Mouse (Mus musculus): Measurements from ENCODE around the gene Tcf7l1. TPM values are rescaled to one million over a fixed set of nuclear protein-coding genes. Genes with fewer than 3 reads are reported as not detected.
A peak's percentile ranks its signal among the peaks of the same experiment; 100 is the strongest.

The Tcf7l1 gene
- polyA plus RNA-seq, 1 experiment from 2014 or later = 7.8 TPM

DNA sequence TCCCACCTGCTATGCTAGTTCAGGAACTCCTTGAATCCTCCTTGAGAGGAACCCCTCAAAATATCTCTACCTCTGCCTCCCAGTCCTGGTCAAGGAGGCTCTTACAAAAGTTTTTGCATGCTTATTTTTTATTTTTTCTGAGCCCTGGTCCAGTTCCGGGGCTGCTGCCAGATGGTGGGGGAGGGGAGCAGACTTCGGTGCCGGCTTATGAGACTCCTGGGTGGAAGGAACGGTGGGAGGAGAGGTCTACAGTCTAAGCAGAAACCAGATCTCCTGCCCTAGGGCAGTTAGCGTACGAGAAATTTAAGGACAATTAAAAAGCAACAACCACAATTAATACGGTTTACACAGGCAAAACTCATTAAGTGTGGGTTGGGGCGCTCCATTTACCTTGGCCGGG, 110.4 kb downstream of the Tcf7l1 start:
- no peaks in the 10 kb centered on the region for H3K36me3 ChIP-seq (ENCODE audit: control insufficient read depth, insufficient read depth, low read length)
- H3K9me3 ChIP-seq (ENCODE audit: control insufficient read depth, low read length) = no peaks in the 10 kb centered on the region
- no peak overlapping the region for H3K4me3 ChIP-seq (replicated peaks; ENCODE audit: low read depth, low read length)
- 30% methylated on average over 9 of the region's 9 CpGs for WGBS
- no peak for ATAC-seq (ENCODE audit: low FRiP score, low TSS enrichment)
- H3K4me1 ChIP-seq (ENCODE audit: control insufficient read depth, insufficient read depth, low read length) = peaks cover 14% of the 10 kb centered on the region
- H3K27me3 ChIP-seq (ENCODE audit: control insufficient read depth, insufficient read depth, low read length) = no peaks in the 10 kb centered on the region
- no peak overlapping the region for H3K27ac ChIP-seq (replicated peaks; ENCODE audit: low read depth, low read length)
- DNase-seq = no peak
- H3K9ac ChIP-seq (replicated peaks; ENCODE audit: low read length) = no peak overlapping the region
- no peak overlapping the region for H3K4me2 ChIP-seq (ENCODE audit: low read length)

DNA sequence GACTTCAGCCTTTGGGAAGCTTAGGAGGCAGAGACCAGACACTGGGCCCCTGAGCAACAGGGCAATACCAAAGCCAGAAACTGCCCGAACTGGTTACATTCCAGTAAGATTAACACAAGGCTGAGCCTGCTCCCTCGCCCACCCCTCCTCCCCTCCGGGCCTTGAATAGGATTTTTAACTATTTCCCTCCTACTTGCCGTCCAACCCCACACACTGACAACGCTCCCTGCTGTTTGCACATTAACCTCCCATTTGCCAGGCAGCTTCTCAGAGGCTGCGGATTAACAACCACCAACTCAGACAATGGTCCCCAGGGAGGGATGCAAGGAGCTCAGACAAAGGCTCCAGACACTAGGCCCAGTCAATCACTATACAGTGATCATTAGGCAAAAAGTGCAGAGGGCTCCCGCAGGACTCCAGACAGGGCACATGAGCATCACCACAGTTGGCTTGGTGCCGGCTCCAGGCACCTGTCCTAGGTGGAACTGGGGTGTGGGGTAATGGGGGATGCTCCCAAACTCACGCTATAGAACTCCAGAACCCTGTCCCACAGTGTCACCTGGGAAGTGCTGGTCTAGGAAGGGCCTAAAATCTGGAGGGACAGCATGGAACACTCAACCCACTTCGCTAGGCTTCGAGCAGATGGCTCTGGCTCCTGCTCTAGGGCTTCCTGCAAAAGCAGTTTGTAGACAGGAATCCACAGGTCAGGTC, 111.4 kb downstream of the Tcf7l1 start:
- H3K4me2 ChIP-seq (ENCODE audit: low read length) = peak overlapping the region; percentile 46
- no peaks in the 10 kb centered on the region for H3K27me3 ChIP-seq (ENCODE audit: control insufficient read depth, insufficient read depth, low read length)
- H3K9me3 ChIP-seq (ENCODE audit: control insufficient read depth, low read length) = no peaks in the 10 kb centered on the region
- H3K27ac ChIP-seq (replicated peaks; ENCODE audit: low read depth, low read length) = peak overlapping the region; percentile 55; the same call in 1 of the 2 replicates
- peak; percentile 85 for DNase-seq
- peak; percentile 81 for ATAC-seq (ENCODE audit: low FRiP score, low TSS enrichment)
- peaks cover 14% of the 10 kb centered on the region for H3K4me1 ChIP-seq (ENCODE audit: control insufficient read depth, insufficient read depth, low read length)
- no peaks in the 10 kb centered on the region for H3K36me3 ChIP-seq (ENCODE audit: control insufficient read depth, insufficient read depth, low read length)
- 0 out of 2 replicates have a peak overlapping the region, but pooled peaks have one; percentile 5 for H3K4me3 ChIP-seq (replicated peaks; ENCODE audit: low read depth, low read length)
- WGBS = 3% methylated on average over 11 of the region's 11 CpGs
- peak overlapping the region; percentile 40; the same call in 1 of the 2 replicates for H3K9ac ChIP-seq (replicated peaks; ENCODE audit: low read length)

GRCm38 (mm10) chr6:72677079-72677478, 112.0 kb downstream of the Tcf7l1 start:
- Histone ChIP-seq H3K36me3 (ENCODE audit: control insufficient read depth, insufficient read depth, low read length) (no peaks in the 10 kb centered on the region), H3K9ac (replicated peaks; ENCODE audit: low read length) (peak overlapping the region; percentile 40; the same call in 1 of the 2 replicates), H3K9me3 (ENCODE audit: control insufficient read depth, low read length) (no peaks in the 10 kb centered on the region), H3K27ac (replicated peaks; ENCODE audit: low read depth, low read length) (peak overlapping the region; percentile 55; the same call in 1 of the 2 replicates), H3K4me3 (replicated peaks; ENCODE audit: low read depth, low read length) (0 out of 2 replicates have a peak overlapping the region, but pooled peaks have one; percentile 5), H3K4me2 (ENCODE audit: low read length) (peak overlapping the region; percentile 46), H3K4me1 (ENCODE audit: control insufficient read depth, insufficient read depth, low read length) (peaks cover 14% of the 10 kb centered on the region), H3K27me3 (ENCODE audit: control insufficient read depth, insufficient read depth, low read length) (no peaks in the 10 kb centered on the region)
- DNase-seq = no peak
- 4% methylated on average over 10 of the region's 10 CpGs for WGBS
- ATAC-seq (ENCODE audit: low FRiP score, low TSS enrichment) = peak; percentile 12; the same call in 1 of the 2 replicates

- no peaks in the 10 kb centered on the region for H3K9me3 ChIP-seq (ENCODE audit: control insufficient read depth, low read length)
- H3K9ac ChIP-seq (replicated peaks; ENCODE audit: low read length) = no peak overlapping the region
- H3K27ac ChIP-seq (replicated peaks; ENCODE audit: low read depth, low read length) = no peak overlapping the region; the same call in 1 of the 2 replicates
- ATAC-seq (ENCODE audit: low FRiP score, low TSS enrichment) = no peak
- 53% methylated on average over 2 of the region's 2 CpGs for WGBS
- H3K4me3 ChIP-seq (replicated peaks; ENCODE audit: low read depth, low read length) = no peak overlapping the region
- H3K36me3 ChIP-seq (ENCODE audit: control insufficient read depth, insufficient read depth, low read length) = no peaks in the 10 kb centered on the region
- DNase-seq = no peak
- H3K4me2 ChIP-seq (ENCODE audit: low read length) = no peak overlapping the region
- peaks cover 14% of the 10 kb centered on the region for H3K4me1 ChIP-seq (ENCODE audit: control insufficient read depth, insufficient read depth, low read length)
- H3K27me3 ChIP-seq (ENCODE audit: control insufficient read depth, insufficient read depth, low read length) = no peaks in the 10 kb centered on the region
Observed at GRCm38 (mm10) chr6:72676376-72676775, 112.7 kb downstream of the Tcf7l1 start.

GRCm38 (mm10) chr6:72673751-72674150, 115.3 kb downstream of the Tcf7l1 start:
- Histone ChIP-seq H3K36me3 (ENCODE audit: control insufficient read depth, insufficient read depth, low read length) (no peaks in the 10 kb centered on the region), H3K9me3 (ENCODE audit: control insufficient read depth, low read length) (no peaks in the 10 kb centered on the region), H3K9ac (replicated peaks; ENCODE audit: low read length) (no peak overlapping the region), H3K4me2 (ENCODE audit: low read length) (no peak overlapping the region), H3K27me3 (ENCODE audit: control insufficient read depth, insufficient read depth, low read length) (no peaks in the 10 kb centered on the region), H3K27ac (replicated peaks; ENCODE audit: low read depth, low read length) (no peak overlapping the region), H3K4me3 (replicated peaks; ENCODE audit: low read depth, low read length) (no peak overlapping the region), H3K4me1 (ENCODE audit: control insufficient read depth, insufficient read depth, low read length) (peaks cover 14% of the 10 kb centered on the region)
- ATAC-seq (ENCODE audit: low FRiP score, low TSS enrichment) (no peak), DNase-seq (no peak)

- Histone ChIP-seq H3K27me3 (ENCODE audit: control insufficient read depth, insufficient read depth, low read length) (no peaks in the 10 kb centered on the region), H3K4me1 (ENCODE audit: control insufficient read depth, insufficient read depth, low read length) (no peaks in the 10 kb centered on the region), H3K36me3 (ENCODE audit: control insufficient read depth, insufficient read depth, low read length) (no peaks in the 10 kb centered on the region), H3K9ac (replicated peaks; ENCODE audit: low read length) (no peak overlapping the region), H3K27ac (replicated peaks; ENCODE audit: low read depth, low read length) (no peak overlapping the region), H3K4me2 (ENCODE audit: low read length) (no peak overlapping the region), H3K4me3 (replicated peaks; ENCODE audit: low read depth, low read length) (no peak overlapping the region), H3K9me3 (ENCODE audit: control insufficient read depth, low read length) (no peaks in the 10 kb centered on the region)
- ATAC-seq (ENCODE audit: low FRiP score, low TSS enrichment) (no peak), DNase-seq (no peak)
- WGBS = 91% methylated on average over 8 of the region's 8 CpGs
Observed at GRCm38 (mm10) chr6:72671129-72671528, 117.9 kb downstream of the Tcf7l1 start.

GRCm38 (mm10) chr6:72667021-72667420, 122.0 kb downstream of the Tcf7l1 start:
- H3K36me3 ChIP-seq (ENCODE audit: control insufficient read depth, insufficient read depth, low read length) = no peaks in the 10 kb centered on the region
- H3K9me3 ChIP-seq (ENCODE audit: control insufficient read depth, low read length) = no peaks in the 10 kb centered on the region
- no peak overlapping the region for H3K27ac ChIP-seq (replicated peaks; ENCODE audit: low read depth, low read length)
- H3K9ac ChIP-seq (replicated peaks; ENCODE audit: low read length) = no peak overlapping the region
- 66% methylated on average over 4 of the region's 4 CpGs for WGBS
- H3K27me3 ChIP-seq (ENCODE audit: control insufficient read depth, insufficient read depth, low read length) = no peaks in the 10 kb centered on the region
- no peaks in the 10 kb centered on the region for H3K4me1 ChIP-seq (ENCODE audit: control insufficient read depth, insufficient read depth, low read length)
- H3K4me3 ChIP-seq (replicated peaks; ENCODE audit: low read depth, low read length) = no peak overlapping the region
- no peak overlapping the region for H3K4me2 ChIP-seq (ENCODE audit: low read length)
- DNase-seq = peak; percentile 62
- no peak for ATAC-seq (ENCODE audit: low FRiP score, low TSS enrichment)

DNA sequence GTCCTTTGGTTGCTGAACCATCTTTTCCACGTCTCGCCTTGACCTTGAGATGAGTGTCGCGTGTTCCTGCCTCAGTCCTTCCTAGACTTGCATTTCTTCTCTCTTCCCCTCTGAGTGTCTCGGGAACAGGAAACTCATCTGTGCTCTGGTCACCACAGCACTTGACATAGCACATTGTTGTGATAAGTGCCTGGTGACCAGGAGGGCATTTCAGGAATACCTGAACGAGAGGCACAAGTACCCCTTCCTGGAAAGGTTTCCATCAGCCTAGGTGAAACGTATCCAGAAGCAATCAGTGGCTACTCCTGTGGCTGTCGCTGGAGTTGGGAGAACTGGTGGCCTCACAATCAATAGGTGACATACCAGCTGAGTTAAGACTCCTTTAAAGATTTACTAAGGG, 124.8 kb downstream of the Tcf7l1 start:
- ATAC-seq (ENCODE audit: low FRiP score, low TSS enrichment) (no peak), DNase-seq (no peak)
- 85% methylated on average over 8 of the region's 8 CpGs for WGBS
- no peaks in the 10 kb centered on the region for H3K27me3 ChIP-seq (ENCODE audit: control insufficient read depth, insufficient read depth, low read length)
- H3K27ac ChIP-seq (replicated peaks; ENCODE audit: low read depth, low read length) = no peak overlapping the region
- H3K4me3 ChIP-seq (replicated peaks; ENCODE audit: low read depth, low read length) = no peak overlapping the region
- H3K4me1 ChIP-seq (ENCODE audit: control insufficient read depth, insufficient read depth, low read length) = no peaks in the 10 kb centered on the region
- H3K9ac ChIP-seq (replicated peaks; ENCODE audit: low read length) = no peak overlapping the region
- H3K9me3 ChIP-seq (ENCODE audit: control insufficient read depth, low read length) = no peaks in the 10 kb centered on the region
- H3K36me3 ChIP-seq (ENCODE audit: control insufficient read depth, insufficient read depth, low read length) = no peaks in the 10 kb centered on the region
- no peak overlapping the region for H3K4me2 ChIP-seq (ENCODE audit: low read length)

GRCm38 (mm10) chr6:72663000-72663399, 126.1 kb downstream of the Tcf7l1 start:
- 14% methylated on average over 1 of the region's 1 CpGs for WGBS
- ATAC-seq (ENCODE audit: low FRiP score, low TSS enrichment) = no peak
- Histone ChIP-seq H3K36me3 (ENCODE audit: control insufficient read depth, insufficient read depth, low read length) (no peaks in the 10 kb centered on the region), H3K4me3 (replicated peaks; ENCODE audit: low read depth, low read length) (no peak overlapping the region), H3K27ac (replicated peaks; ENCODE audit: low read depth, low read length) (no peak overlapping the region), H3K9ac (replicated peaks; ENCODE audit: low read length) (no peak overlapping the region), H3K27me3 (ENCODE audit: control insufficient read depth, insufficient read depth, low read length) (no peaks in the 10 kb centered on the region), H3K9me3 (ENCODE audit: control insufficient read depth, low read length) (no peaks in the 10 kb centered on the region), H3K4me1 (ENCODE audit: control insufficient read depth, insufficient read depth, low read length) (no peaks in the 10 kb centered on the region), H3K4me2 (ENCODE audit: low read length) (no peak overlapping the region)
- DNase-seq = no peak

All from midbrain, embryonic 14.5 days (tissue).